Comparison of ENCODE assay signal across 9 mouse cellular contexts in genomic region chr6:118379451-118380167, GRCm38 (mm10). TPM values are rescaled to one million over a fixed set of nuclear protein-coding genes. Genes with fewer than 3 reads are reported as not detected.
A peak's percentile ranks its signal among the peaks of the same experiment; 100 is the strongest.
DNase-seq lines count a peak whose midpoint lies in the region; ATAC-seq and TF ChIP-seq lines count a peak whose summit lies in the region.
"Had no signal": no experiment of that assay in that cellular context is flagged by ENCODE, and none has a peak within 500 bp of the region (broad histone marks: within the 10 kb centered on the region; RNA-seq: fewer than 3 reads in every experiment).

No protein-coding gene starts in this region.

- peak overlapping the region; percentile 41; the same call in 1 of the 2 replicates for H3K4me2 ChIP-seq in heart, embryonic 13.5 days
- no peak overlapping the region for H3K4me2 ChIP-seq in liver, embryonic 14.5 days (ENCODE audit: low read depth)
- no peak overlapping the region for H3K4me2 ChIP-seq in neural tube, embryonic 14.5 days (ENCODE audit: low read depth, low read length)
- H3K4me2 ChIP-seq: liver, embryonic 15.5 days had no signal

- peaks cover 29% of the 10 kb centered on the region for H3K36me3 ChIP-seq in heart, embryonic 13.5 days
- H3K36me3 ChIP-seq in liver, embryonic 14.5 days (replicated peaks; ENCODE audit: control insufficient read depth, insufficient read depth, low read depth): peaks cover 9% of the 10 kb centered on the region
- H3K36me3 ChIP-seq in neural tube, embryonic 14.5 days (ENCODE audit: control insufficient read depth, insufficient read depth, low read length): peaks cover 8% of the 10 kb centered on the region

- DNase-seq in adrenal gland, postnatal 36 days: peak; percentile 62 to 68
- DNase-seq in kidney, postnatal 36 days: peak; percentile 39 to 85
- DNase-seq in liver, embryonic 14.5 days (ENCODE audit: low read depth in 3 of 3, low spot score in 3 of 3): peak in 2 of 3 experiments; percentile 2 to 7
- peak; percentile 71 for DNase-seq in thymus, postnatal 25 days

- WGBS in heart, embryonic 13.5 days: 33% methylated on average over 20 of the region's 20 CpGs
- WGBS in liver, embryonic 14.5 days (ENCODE audit: insufficient replicate concordance): 31% methylated on average over 20 of the region's 20 CpGs
- WGBS in neural tube, embryonic 14.5 days: 31% methylated on average over 20 of the region's 20 CpGs

- peak; percentile 26 for ATAC-seq in CD4-positive, CD25-positive, alpha-beta regulatory T cell, adult 4 months
- no peak for ATAC-seq in heart, embryonic 13.5 days (ENCODE audit: extremely low read depth, insufficient number of reproducible peaks, low FRiP score, low TSS enrichment)
- no peak for ATAC-seq in liver, embryonic 14.5 days (ENCODE audit: insufficient read depth)
- ATAC-seq in neural tube, embryonic 14.5 days (ENCODE audit: low read depth): peak; percentile 93

- no peak for TF ChIP-seq EP300 in liver, embryonic 14.5 days (IDR thresholded peaks at IDR 0.05; ENCODE audit: low read depth)

- H3K27me3 ChIP-seq in heart, embryonic 13.5 days (replicated peaks): peaks cover 44% of the 10 kb centered on the region
- H3K27me3 ChIP-seq in liver, embryonic 14.5 days (ENCODE audit: control insufficient read depth, insufficient read depth, low read length): no peaks in the 10 kb centered on the region; the same call in 1 of the 2 replicates
- no peaks in the 10 kb centered on the region for H3K27me3 ChIP-seq in neural tube, embryonic 14.5 days (ENCODE audit: control insufficient read depth, insufficient read depth, low read length)

- H3K4me1 ChIP-seq in embryonic fibroblast, embryonic 13.5 days (ENCODE audit: control insufficient read depth, insufficient read depth, low read length): no peaks in the 10 kb centered on the region
- 0 out of 2 replicates have a peak, but pooled peaks cover 6% of the 10 kb centered on the region for H3K4me1 ChIP-seq in heart, embryonic 13.5 days
- H3K4me1 ChIP-seq in liver, embryonic 14.5 days (replicated peaks; ENCODE audit: control insufficient read depth in 2 of 2, insufficient read depth in 2 of 2, low read length in 1 of 2): no peaks in the 10 kb centered on the region
- H3K4me1 ChIP-seq in neural tube, embryonic 14.5 days (ENCODE audit: control insufficient read depth, insufficient read depth, low read length): no peaks in the 10 kb centered on the region
- H3K4me1 ChIP-seq: liver, embryonic 15.5 days had no signal

- TF ChIP-seq POLR2A in embryonic fibroblast, embryonic 13.5 days (IDR thresholded peaks at IDR 0.05; ENCODE audit: low read depth, low read length): no peak

- no peak overlapping the region for H3K27ac ChIP-seq in embryonic fibroblast, embryonic 13.5 days (ENCODE audit: insufficient read depth, low read length)
- no peak overlapping the region for H3K27ac ChIP-seq in heart, embryonic 13.5 days (replicated peaks)
- H3K27ac ChIP-seq in liver, embryonic 14.5 days: no peak overlapping the region
- no peak overlapping the region for H3K27ac ChIP-seq in neural tube, embryonic 14.5 days (ENCODE audit: low read depth, low read length)
- H3K27ac ChIP-seq: liver, embryonic 15.5 days had no signal

- TF ChIP-seq CTCF in embryonic fibroblast, embryonic 13.5 days (IDR thresholded peaks at IDR 0.05; ENCODE audit: borderline replicate concordance, insufficient read depth, low read length): peak; percentile 88
- TF ChIP-seq CTCF in liver, embryonic 14.5 days (IDR thresholded peaks at IDR 0.05; ENCODE audit: low read depth): peak; percentile 80

- no peak overlapping the region for H3K9ac ChIP-seq in heart, embryonic 13.5 days
- H3K9ac ChIP-seq in liver, embryonic 14.5 days (replicated peaks): no peak overlapping the region
- no peak overlapping the region for H3K9ac ChIP-seq in neural tube, embryonic 14.5 days (replicated peaks; ENCODE audit: low read depth, low read length)
- H3K9ac ChIP-seq: liver, embryonic 15.5 days had no signal

- no peaks in the 10 kb centered on the region for H3K9me3 ChIP-seq in heart, embryonic 13.5 days
- no peaks in the 10 kb centered on the region for H3K9me3 ChIP-seq in liver, embryonic 14.5 days (ENCODE audit: control insufficient read depth, low read length)
- H3K9me3 ChIP-seq in neural tube, embryonic 14.5 days (ENCODE audit: control insufficient read depth, low read length): no peaks in the 10 kb centered on the region
- H3K9me3 ChIP-seq: liver, embryonic 15.5 days had no signal

- H3K4me3 ChIP-seq in embryonic fibroblast, embryonic 13.5 days (ENCODE audit: insufficient read depth, low read length): no peak overlapping the region
- H3K4me3 ChIP-seq in heart, embryonic 13.5 days: no peak overlapping the region
- no peak overlapping the region for H3K4me3 ChIP-seq in liver, embryonic 14.5 days (ENCODE audit: insufficient read depth in 1 of 2, low read depth in 2 of 2, low read length in 2 of 2)
- H3K4me3 ChIP-seq in neural tube, embryonic 14.5 days (ENCODE audit: low read depth, low read length): no peak overlapping the region
- H3K4me3 ChIP-seq: liver, embryonic 15.5 days had no signal

RNA-seq across cellular contexts. Expression of gene Bms1, which starts 39.7 kb away (rescaled TPM):
- polyA plus RNA-seq in CD4-positive, CD25-positive, alpha-beta regulatory T cell, adult 4 months (2017; shearing (Covaris generic)): 10 to 100 TPM; 27.3 to 30.4 TPM
- total RNA-seq in adrenal gland, postnatal 36 days (2021): 10 to 100 TPM; 30.7 to 32.9 TPM
- polyA plus RNA-seq in embryonic fibroblast, embryonic 13.5 days (2011; ENCODE audit: insufficient read length, low read depth, missing spikeins): 38.0 and 39.6 TPM in 2 replicates
- 20.2 and 21.4 TPM in 2 replicates for polyA plus RNA-seq in heart, embryonic 13.5 days (2015; fragmentation: Nextera tagmentation; extraction: Ambion mirVana)
- 5.0 and 10.7 TPM in 2 replicates for polyA plus RNA-seq in liver, embryonic 14.5 days (2012; rRNA removed)
- polyA plus RNA-seq in liver, embryonic 14.5 days (2014; fragmentation: Nextera tagmentation; extraction: Ambion mirVana): 13.2 and 18.0 TPM in 2 replicates
- 19.3 and 26.9 TPM in 2 replicates for polyA plus RNA-seq in neural tube, embryonic 14.5 days (2014; fragmentation: Nextera tagmentation; extraction: Ambion mirVana)

Comparison
In these comparisons a context has a peak if more than half of its experiments do, and no peak if none do; other contexts are left out.
1. ATAC-seq: peak in CD4-positive, CD25-positive, alpha-beta regulatory T cell, adult 4 months (single experiment) and neural tube, embryonic 14.5 days (single experiment); none in heart, embryonic 13.5 days (single experiment) and liver, embryonic 14.5 days (single experiment).
2. DNase-seq: peak in every context shown above with its lines; median percentile 71 in thymus, postnatal 25 days; 65 in adrenal gland, postnatal 36 days; 62 in kidney, postnatal 36 days; 4 in liver, embryonic 14.5 days.